Mouse (Mus musculus): ENCODE results near the gene Tanc1. TPM values are rescaled to one million over a fixed set of nuclear protein-coding genes. Genes with fewer than 3 reads are reported as not detected.

The Tanc1 gene
- polyA plus RNA-seq, 1 experiment from 2014 or later, result 5.8 TPM

DNA sequence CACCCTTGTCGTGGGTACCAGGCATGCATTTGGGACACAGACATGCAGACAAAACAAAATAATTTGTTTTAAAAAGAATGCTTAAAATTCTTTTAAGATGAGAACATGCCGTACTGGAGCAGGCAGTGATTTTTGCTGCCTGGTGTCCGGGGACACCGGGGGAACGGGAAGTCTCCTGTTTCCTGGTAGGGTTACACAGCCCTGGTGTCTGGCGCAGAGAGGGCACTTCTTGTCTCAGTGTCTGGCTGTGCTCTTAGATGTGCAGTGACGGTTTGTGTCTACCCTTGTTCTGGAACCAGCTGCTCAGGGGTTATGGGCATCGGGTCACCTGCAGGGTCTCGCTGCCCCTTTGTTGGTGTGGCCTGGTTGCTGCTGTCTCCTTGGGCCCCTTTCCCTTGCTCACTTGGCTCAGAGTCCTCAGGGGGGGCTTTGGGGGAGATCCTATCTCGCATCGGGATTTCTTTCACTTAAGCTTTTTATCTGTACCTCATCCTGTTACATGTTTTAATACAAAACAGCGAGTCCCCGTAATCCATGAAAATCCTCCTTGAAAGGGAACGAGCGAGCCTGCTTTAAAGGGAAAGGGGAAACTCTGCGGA, 187.2 kb downstream of the Tanc1 start:
- Histone ChIP-seq H3K36me3 (ENCODE audit: inconsistent target) (no peaks in the 10 kb centered on the region), H3K27ac (no peak overlapping the region), H3K79me2 (ENCODE audit: inconsistent target) (no peaks in the 10 kb centered on the region), H3K4me3 (ENCODE audit: inconsistent target) (no peak overlapping the region)
- 91% methylated on average over 15 of the region's 16 CpGs for WGBS (ENCODE audit: missing documents)

DNA sequence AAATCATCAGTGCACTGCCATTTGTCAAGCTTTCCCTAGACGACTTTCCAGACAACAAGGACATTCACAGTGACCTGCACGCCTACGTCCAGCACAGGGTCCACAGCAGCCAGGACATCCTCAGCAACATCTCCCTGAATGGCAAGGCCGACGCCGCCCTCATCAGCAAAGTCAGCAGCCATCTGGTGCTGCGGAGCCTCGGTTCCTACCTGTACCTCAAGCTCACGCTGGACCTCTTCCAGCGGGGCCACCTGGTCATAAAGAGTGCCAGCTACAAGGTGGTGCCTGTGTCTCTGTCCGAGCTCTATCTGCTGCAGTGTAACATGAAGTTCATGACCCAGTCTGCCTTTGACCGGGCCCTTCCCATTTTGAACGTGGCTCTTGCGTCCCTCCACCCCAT, 187.7 kb downstream of the Tanc1 start:
- Histone ChIP-seq H3K27ac (no peak overlapping the region), H3K4me3 (ENCODE audit: inconsistent target) (no peak overlapping the region), H3K36me3 (ENCODE audit: inconsistent target) (no peaks in the 10 kb centered on the region), H3K79me2 (ENCODE audit: inconsistent target) (no peaks in the 10 kb centered on the region)
- 96% methylated on average over 14 of the region's 14 CpGs for WGBS (ENCODE audit: missing documents)

DNA sequence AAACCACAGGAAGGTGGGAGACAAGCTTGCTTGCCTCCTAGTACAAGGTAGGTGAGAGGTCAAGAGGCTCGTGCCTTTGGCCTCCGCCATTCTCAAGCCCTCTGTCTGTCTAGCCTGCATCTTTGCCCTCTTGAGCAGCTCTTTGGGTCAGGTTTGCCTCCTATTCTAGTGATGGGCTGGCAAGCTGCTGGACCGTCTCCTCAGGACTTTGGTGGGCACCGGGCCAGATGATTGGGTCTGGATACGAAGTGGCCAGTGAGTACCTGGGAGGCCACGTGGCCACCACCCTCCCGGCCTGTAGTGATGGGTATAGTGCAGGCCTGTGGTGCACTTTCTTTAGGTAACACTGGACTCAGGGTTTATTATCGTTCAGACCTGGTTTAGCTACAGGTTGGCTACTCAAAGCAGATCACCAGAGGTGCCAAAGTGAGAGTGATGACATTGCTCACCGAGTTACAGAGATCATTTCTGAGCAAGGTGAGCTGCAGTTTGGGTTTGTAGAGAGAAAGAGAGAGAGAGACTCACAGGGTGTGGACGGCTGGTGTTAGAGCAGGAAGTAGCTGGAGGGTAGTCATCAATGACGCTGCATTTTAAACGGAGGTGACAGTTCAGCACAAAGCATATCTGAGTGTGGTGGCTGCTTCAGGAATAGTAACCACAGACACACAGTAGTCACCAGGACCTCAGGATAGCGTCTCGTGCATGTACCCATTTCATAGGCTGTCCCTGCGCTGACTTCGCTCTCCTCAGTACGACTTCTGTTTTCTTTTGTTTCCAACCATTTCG, 188.8 kb downstream of the Tanc1 start:
- 59% methylated on average over 18 of the region's 18 CpGs for WGBS (ENCODE audit: missing documents)
- H3K79me2 ChIP-seq (ENCODE audit: inconsistent target), result no peaks in the 10 kb centered on the region
- H3K27ac ChIP-seq, result 0 out of 2 replicates have a peak overlapping the region, but pooled peaks have one; percentile 1
- H3K36me3 ChIP-seq (ENCODE audit: inconsistent target), result no peaks in the 10 kb centered on the region
- H3K4me3 ChIP-seq (ENCODE audit: inconsistent target), result no peak overlapping the region

DNA sequence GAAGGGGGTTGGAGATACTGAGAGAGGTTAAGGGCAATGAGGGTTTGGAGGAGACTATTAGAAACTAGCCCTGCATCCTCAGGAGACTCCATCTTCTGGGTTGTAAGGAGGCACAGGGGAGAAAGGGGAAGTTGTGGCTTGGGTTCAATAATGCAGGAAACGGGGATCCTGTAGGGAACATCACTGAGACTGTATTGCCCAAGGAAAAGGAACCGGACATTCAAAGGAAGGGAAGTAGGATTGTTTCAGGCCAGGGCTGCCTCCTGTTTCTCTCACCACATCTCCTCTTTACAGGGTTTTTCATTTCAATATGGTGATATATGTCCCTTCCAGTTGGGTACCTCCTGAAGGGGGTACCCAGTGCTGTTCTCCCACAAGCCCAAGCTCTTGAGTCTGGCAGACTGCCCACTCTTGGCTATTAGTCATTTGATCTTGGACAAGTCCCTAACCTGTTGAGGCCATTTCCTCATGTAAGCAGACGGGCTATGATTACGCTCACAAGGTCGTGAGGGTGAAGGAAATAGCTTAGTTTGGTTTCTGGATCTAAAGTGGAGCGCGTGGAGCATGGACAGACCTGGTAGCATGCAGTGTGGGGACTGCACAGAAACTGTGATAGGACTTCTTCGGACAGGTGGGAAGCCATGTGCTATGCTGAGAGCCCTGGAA, 191.0 kb downstream of the Tanc1 start:
- H3K27ac ChIP-seq, result no peak overlapping the region
- H3K36me3 ChIP-seq (ENCODE audit: inconsistent target), result no peaks in the 10 kb centered on the region
- H3K4me3 ChIP-seq (ENCODE audit: inconsistent target), result no peak overlapping the region
- H3K79me2 ChIP-seq (ENCODE audit: inconsistent target), result no peaks in the 10 kb centered on the region
- 58% methylated on average over 8 of the region's 8 CpGs for WGBS (ENCODE audit: missing documents)

DNA sequence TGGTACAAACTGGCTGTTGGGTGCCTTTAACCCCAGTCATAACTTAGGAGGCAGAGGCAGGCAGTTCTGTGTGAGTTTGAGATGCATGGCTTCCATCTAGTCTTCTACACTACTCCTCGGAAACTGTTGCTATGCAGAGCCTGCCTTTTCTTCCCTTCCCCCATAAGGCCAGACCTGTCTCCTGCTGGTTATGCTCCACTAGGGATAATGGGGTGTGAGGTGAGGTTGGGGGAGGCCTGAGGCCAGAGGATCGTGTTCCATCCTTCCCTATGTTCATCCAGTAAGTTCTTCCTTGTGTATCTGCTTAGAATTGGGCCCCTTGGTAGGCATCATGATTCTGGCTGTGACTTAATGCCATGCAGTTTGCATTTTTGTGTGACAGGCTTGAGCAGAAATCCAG, 193.8 kb downstream of the Tanc1 start:
- Histone ChIP-seq H3K79me2 (ENCODE audit: inconsistent target) (no peaks in the 10 kb centered on the region), H3K4me3 (ENCODE audit: inconsistent target) (no peak overlapping the region), H3K27ac (no peak overlapping the region), H3K36me3 (ENCODE audit: inconsistent target) (no peaks in the 10 kb centered on the region)
- WGBS (ENCODE audit: missing documents), result 95% methylated on average over 2 of the region's 2 CpGs

DNA sequence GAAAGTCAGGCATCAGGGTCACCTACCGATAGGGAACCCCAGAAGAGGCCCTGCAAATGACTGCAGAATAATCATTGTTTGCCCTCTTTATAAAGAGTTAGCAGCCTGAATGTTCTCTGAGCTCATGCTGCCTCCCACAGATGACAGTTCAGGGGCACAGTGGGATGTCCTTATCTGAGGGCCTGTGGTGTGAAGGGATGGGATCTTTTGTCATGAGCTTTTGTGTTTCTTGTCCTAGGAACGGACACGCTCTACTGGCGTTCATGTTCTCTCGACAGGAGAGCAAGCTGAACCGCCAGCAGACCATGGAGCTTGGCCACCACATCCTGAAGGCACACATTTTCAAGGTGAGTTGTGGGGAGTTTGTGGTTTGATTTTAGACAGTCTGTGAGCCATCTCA, 194.2 kb downstream of the Tanc1 start:
- H3K79me2 ChIP-seq (ENCODE audit: inconsistent target), result no peaks in the 10 kb centered on the region
- no peak overlapping the region for H3K4me3 ChIP-seq (ENCODE audit: inconsistent target)

DNA sequence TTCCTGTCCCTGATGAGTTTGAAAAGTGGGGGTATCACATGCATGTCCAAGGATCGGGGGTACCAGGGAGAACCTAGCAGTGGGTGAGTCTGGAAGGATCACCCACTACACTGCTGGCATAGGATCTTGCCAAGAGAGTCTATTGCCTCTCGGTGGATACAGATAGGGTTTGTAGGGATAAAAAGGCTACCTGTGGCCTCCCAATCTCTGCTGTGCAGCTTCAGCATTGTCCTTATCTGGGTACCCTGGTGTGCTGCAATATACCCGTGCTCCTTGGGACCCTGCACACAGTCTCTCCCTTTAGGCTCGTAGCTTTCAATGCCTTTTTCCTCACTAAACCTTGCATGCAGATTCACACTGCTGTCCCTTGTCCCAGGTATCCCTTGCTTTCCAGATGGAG, 196.8 kb downstream of the Tanc1 start:
- no peaks in the 10 kb centered on the region for H3K79me2 ChIP-seq (ENCODE audit: inconsistent target)
- WGBS (ENCODE audit: missing documents), result 87% methylated on average over 4 of the region's 4 CpGs
- no peak overlapping the region for H3K27ac ChIP-seq
- no peaks in the 10 kb centered on the region for H3K36me3 ChIP-seq (ENCODE audit: inconsistent target)
- H3K4me3 ChIP-seq (ENCODE audit: inconsistent target), result no peak overlapping the region

More for the DNA sequence above, 194.2 kb downstream of the Tanc1 start:
- 96% methylated on average over 6 of the region's 6 CpGs for WGBS (ENCODE audit: missing documents)
- Histone ChIP-seq H3K36me3 (ENCODE audit: inconsistent target) (no peaks in the 10 kb centered on the region), H3K27ac (no peak overlapping the region)

DNA sequence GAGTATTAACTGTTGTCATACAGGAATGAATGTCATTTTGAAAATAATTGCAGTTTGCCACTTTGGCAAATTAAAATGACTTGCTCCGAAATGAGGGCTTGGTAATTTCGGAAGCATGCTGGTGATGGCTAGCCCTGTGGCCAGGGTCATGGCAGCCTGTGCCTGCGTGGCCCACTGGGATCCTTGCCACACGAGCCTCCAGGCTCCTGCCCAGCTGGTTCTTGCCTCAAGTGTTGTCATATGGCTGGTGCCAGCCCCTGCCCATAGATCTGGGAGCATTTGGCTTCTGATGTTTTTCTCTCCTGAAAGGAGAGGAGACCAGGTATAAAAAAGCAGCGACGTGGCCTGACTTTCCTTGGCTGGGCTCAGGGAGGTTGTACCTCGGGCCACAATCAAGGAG, 198.2 kb downstream of the Tanc1 start:
- no peak overlapping the region for H3K27ac ChIP-seq
- H3K4me3 ChIP-seq (ENCODE audit: inconsistent target), result no peak overlapping the region
- H3K36me3 ChIP-seq (ENCODE audit: inconsistent target), result no peaks in the 10 kb centered on the region
- H3K79me2 ChIP-seq (ENCODE audit: inconsistent target), result no peaks in the 10 kb centered on the region
- WGBS (ENCODE audit: missing documents), result 93% methylated on average over 7 of the region's 7 CpGs

DNA sequence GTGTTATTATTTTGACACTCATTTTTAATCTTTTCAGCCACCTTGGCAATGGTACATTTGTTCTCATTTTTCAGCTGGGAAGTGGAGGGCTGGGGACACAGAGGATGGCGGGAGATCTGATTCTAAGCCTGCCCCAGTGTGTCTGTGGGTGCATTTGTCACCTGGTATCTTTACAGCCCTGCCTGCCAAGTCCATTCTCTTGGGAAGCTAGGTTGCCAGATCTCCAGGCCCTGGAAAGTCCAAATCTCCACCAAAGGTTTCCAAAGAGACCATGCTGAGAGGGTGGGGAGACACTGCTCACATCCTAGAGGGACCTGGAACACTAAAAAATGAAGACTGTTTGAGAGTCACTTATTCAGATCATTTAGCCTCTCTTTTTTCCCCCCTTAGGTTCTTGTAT, 199.4 kb downstream of the Tanc1 start:
- Histone ChIP-seq H3K27ac (no peak overlapping the region), H3K79me2 (ENCODE audit: inconsistent target) (no peaks in the 10 kb centered on the region), H3K36me3 (ENCODE audit: inconsistent target) (no peaks in the 10 kb centered on the region), H3K4me3 (ENCODE audit: inconsistent target) (no peak overlapping the region)
- 100% methylated on average over 1 of the region's 1 CpGs for whole genome bisulfite sequencing (ENCODE audit: missing documents)

DNA sequence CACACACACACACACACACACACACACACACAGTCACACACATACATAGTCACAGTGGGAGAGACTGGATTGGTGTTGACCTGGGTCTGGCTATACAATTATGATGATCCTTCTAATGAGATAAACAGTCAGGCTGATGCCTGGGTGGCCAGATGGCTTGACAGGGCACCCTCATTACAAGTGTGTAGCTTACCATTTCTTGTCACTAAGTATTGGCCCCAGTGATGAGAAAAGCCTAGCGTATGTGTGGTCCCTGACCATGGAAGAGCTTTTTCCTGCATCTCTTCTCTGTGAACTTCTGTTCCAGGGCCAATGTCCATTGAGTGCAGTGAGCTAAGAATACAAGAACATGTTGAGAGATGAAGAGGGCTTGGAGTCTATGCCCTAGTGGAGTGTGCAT, 200.8 kb downstream of the Tanc1 start:
- Histone ChIP-seq H3K79me2 (ENCODE audit: inconsistent target) (no peaks in the 10 kb centered on the region), H3K36me3 (ENCODE audit: inconsistent target) (no peaks in the 10 kb centered on the region), H3K4me3 (ENCODE audit: inconsistent target) (no peak overlapping the region), H3K27ac (no peak overlapping the region)
- 100% methylated on average over 1 of the region's 1 CpGs for WGBS (ENCODE audit: missing documents)

DNA sequence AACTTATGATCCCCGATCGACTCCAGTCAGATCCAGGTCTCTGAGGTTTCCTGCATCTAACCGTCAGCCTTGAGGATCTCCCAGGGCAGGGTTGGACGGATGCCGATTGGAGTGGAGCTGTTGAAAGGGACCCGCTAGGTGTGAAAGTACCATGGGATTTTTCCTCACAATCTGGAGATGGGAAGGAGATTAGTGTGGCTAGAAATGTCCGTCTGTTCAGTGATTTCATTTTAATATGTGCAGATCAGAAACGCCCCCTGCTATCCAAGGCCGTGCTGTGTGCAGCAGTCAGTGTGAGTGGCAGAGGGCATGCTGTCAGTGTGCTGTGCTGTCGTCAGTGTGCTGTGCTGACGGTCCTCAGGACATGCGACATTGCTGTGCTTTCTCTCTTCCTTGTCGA, 201.6 kb downstream of the Tanc1 start:
- 97% methylated on average over 10 of the region's 13 CpGs for WGBS (ENCODE audit: missing documents)
- Histone ChIP-seq H3K4me3 (ENCODE audit: inconsistent target) (no peak overlapping the region), H3K27ac (no peak overlapping the region), H3K36me3 (ENCODE audit: inconsistent target) (no peaks in the 10 kb centered on the region), H3K79me2 (ENCODE audit: inconsistent target) (no peaks in the 10 kb centered on the region)

DNA sequence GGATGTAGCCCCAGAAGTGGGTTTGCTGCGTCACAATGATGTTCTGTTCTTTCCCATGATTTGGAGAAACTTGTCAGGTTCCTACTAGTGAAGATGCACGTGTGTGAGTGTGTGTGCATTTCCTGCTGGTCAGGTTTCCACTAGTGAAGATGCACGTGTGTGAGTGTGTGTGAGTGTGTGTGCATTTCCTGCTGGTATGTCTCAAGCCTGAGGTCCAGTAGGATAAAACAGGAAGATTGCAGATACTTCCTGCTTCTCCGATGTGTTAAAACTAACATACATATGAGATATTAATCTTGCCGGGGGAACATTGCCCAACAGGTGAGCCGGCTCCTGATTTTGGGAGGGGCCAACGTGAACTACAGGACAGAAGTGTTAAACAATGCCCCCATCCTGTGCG, 203.2 kb downstream of the Tanc1 start:
- no peak overlapping the region for H3K4me3 ChIP-seq (ENCODE audit: inconsistent target)
- H3K79me2 ChIP-seq (ENCODE audit: inconsistent target), result no peaks in the 10 kb centered on the region
- 68% methylated on average over 8 of the region's 8 CpGs for WGBS (ENCODE audit: missing documents)
- no peaks in the 10 kb centered on the region for H3K36me3 ChIP-seq (ENCODE audit: inconsistent target)
- no peak overlapping the region for H3K27ac ChIP-seq

DNA sequence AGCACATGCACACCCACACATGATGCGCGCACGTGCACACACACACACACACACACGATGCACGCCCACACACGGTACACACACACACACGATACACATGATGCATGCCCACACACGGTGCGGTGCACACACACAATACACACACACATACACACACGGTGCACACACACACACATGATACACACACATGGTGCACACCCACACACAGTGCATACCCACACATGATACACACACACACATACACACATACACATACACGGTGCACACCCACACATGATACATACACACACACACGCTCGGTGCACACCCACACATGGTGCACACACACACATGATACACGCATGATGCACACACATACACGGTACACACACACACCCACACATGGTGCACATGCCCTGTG, 206.8 kb downstream of the Tanc1 start:
- H3K79me2 ChIP-seq (ENCODE audit: inconsistent target), result no peaks in the 10 kb centered on the region
- WGBS (ENCODE audit: missing documents), result 94% methylated on average over 10 of the region's 15 CpGs
- no peak overlapping the region for H3K27ac ChIP-seq
- H3K36me3 ChIP-seq (ENCODE audit: inconsistent target), result no peaks in the 10 kb centered on the region
- H3K4me3 ChIP-seq (ENCODE audit: inconsistent target), result no peak overlapping the region

DNA sequence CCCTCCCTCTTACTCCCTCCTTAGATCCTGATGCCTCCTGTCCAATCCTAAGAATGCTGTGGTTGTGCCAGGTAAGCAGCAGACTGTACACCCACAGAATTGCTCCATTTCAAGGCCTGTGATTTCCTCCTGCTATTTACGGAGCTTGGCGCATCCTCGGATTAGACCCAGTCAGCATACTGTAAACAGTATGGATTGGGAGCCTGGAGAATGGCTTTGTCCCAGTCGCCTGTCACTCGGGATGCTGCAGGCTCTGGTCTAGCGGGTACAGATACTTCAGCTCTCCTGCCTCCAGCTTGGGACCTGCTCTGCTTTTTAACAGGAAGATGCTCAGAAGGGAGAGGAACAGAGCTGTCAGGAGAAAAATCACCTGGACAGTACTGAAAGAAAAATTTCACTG, 207.6 kb downstream of the Tanc1 start:
- Histone ChIP-seq H3K27ac (no peak overlapping the region), H3K4me3 (ENCODE audit: inconsistent target) (no peak overlapping the region), H3K79me2 (ENCODE audit: inconsistent target) (no peaks in the 10 kb centered on the region), H3K36me3 (ENCODE audit: inconsistent target) (no peaks in the 10 kb centered on the region)
- 97% methylated on average over 6 of the region's 6 CpGs for WGBS (ENCODE audit: missing documents)

DNA sequence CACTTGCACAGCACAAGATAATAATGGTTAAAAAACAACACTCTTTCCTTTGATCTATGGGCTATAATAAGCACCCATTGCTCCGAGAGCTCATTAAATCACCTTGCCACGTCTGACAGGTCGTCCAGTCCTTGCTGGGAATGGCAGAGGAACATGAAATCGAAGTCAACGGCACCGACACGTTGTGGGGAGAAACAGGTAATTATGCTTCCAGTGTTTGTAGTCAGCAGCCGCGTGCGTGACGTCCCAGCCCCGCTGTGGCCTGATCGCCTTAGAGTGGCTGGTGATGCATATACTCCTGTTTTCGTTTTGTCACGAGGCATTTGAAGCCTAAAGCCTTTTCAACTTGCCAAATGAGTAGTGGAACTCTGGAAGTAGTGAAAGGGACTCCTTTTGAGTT, 208.2 kb downstream of the Tanc1 start:
- Histone ChIP-seq H3K27ac (no peak overlapping the region), H3K4me3 (ENCODE audit: inconsistent target) (no peak overlapping the region), H3K79me2 (ENCODE audit: inconsistent target) (no peaks in the 10 kb centered on the region), H3K36me3 (ENCODE audit: inconsistent target) (no peaks in the 10 kb centered on the region)
- 96% methylated on average over 15 of the region's 15 CpGs for WGBS (ENCODE audit: missing documents)

Data from macrophage (primary cell).